Mouse (Mus musculus) heart, adult 8-10 months (tissue): Measurements from ENCODE around the gene Zfp827. TPM values are rescaled to one million over a fixed set of nuclear protein-coding genes. Genes with fewer than 3 reads are reported as not detected.
A peak's percentile ranks its signal among the peaks of the same experiment; 100 is the strongest.

Experiments
- DNase-seq: peaks from one replicate; pipeline ENCODE4 v3.0.0; 2022; ENCODE audit warnings: low spot score
- total RNA-seq, 4 experiments: library from RNA; stranded (reverse); gene quantifications; 2 replicates each; pipeline ENCODE4 v1.2.4; 2022

The Zfp827 gene
- total RNA-seq: 10 to 100 TPM; 10.7 to 16.7 (median 14.3) TPM

GRCm38 (mm10) chr8:79027977-79028487 is at the start of gene Zfp827:
TSS of gene Zfp827 (plus strand) at chr8:79028437.
- DNase-seq: peak; percentile 59

GRCm38 (mm10) chr8:79004341-79004740 is 23.9 kb upstream of the Zfp827 start:
- DNase-seq: no peak

GRCm38 (mm10) chr8:79015061-79015460 is 13.2 kb upstream of the Zfp827 start:
- DNase-seq: no peak

DNA sequence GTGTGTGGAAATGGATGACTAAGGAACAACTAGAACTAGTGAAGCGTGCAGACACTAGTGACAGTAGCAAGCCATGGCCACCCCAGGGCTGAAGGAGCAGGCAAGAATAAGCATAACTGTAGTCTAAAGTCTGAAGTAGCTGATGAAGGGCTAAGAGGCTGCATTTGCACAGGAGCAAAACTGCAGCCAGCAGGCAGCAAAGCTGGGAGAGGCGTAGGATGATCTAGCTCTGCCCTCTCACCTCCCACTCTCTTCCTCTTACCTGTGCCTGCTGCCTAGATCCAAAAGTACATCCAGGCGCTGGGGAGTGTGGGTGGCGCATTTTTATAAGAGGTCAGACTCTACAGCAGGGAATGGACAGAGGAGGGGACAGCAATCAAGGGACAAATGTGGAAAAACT is 12.2 kb upstream of the Zfp827 start:
- DNase-seq: no peak

- no peak for DNase-seq
Measured at GRCm38 (mm10) chr8:79016583-79016982, 11.7 kb upstream of the Zfp827 start.

GRCm38 (mm10) chr8:79023922-79024321 is 4.3 kb upstream of the Zfp827 start:
- DNase-seq: no peak

GRCm38 (mm10) chr8:79027319-79027718 is 918 bp upstream of the Zfp827 start:
- DNase-seq: no peak

- peak; percentile 37 for DNase-seq
Measured at GRCm38 (mm10) chr8:79028541-79029395, 531 bp downstream of the Zfp827 start.

DNA sequence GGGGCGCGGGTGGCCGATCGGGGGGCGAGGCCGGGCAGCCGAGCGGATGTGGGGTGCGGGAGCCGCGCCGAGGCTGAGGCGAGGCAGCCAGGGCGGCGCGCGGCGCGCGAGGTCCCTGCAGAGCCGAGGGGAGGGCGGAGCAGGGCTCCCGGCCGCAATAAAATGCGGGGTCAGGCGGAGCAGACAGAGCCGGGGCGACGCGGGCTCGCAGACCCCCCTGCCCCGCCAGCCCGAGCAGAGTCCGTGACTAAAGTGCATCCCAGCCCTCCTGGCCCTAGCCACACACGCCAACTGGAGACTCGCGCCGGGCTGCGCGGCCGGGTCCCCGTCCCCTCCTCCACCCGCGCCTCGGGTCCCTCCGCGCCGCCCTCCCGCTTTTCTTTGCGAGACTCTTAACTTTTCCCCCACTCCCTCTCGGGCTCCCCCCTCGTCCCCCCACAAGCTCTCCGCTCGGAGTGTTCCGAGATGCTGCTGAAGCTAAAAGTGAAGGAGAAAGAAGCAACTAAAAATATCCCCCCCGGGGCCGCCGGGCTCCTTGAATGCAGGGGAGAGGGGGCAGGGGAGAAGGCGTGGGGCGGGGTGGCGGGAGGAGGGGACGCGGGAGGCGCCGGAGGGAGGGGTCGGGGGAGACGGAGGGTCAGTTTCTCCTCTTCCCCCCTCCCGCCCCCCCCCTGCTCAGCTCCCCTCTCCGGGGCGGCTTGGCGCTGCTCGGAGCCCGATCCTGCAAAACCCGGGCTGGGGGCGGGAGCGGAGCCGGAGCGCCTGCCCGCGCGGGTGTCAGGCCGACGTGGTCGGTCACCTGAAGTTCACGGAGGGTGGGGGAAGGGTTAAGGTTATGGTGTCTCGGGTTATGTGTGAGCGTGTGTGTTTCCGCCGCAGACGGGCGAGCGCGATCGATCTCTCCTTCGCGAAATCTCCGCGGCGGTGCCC is 1.4 kb downstream of the Zfp827 start:
- DNase-seq: peak; percentile 52

GRCm38 (mm10) chr8:79030326-79031265 is 2.4 kb downstream of the Zfp827 start:
- DNase-seq: peak; percentile 36

DNA sequence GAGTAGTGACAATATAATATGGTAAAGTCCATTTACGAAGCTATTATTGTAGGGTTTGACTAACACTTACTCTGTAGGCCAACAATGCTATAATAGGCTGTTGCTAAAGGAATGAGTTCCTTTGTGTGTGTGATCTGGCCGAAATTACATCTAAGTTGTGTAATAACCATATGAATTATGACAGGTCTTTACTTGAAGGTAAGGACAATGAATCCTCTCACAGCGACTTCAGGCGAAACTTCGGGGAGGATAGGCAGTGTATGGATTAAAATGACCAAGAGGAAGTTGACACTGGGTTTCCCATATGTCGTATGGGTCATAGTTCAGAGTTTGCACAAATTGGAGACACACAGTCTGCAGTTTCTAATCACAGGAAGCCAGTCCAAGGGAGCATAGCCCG is 9.3 kb downstream of the Zfp827 start:
- DNase-seq: no peak

- no peak for DNase-seq
Measured at GRCm38 (mm10) chr8:79037991-79038390, 9.8 kb downstream of the Zfp827 start.

DNA sequence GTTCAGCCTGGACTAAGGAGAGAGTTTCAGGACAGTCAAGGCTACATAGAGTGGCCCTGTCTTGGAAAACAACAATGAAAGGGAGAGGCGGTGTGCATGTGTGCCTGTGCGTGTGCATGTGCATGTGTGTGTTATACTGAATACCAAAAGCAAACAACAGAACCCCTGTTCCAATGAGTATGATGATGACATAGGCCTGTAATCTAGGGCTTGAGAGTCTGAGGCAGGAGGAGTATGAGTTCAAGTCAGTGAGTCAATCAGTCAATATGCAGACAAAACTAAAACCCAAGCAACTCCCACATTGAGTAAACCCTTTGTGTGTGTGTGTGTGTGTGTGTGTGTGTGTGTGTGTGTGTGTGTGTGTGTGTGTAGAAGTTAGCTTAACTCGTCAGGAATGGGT is 13.2 kb downstream of the Zfp827 start:
- no peak for DNase-seq

DNA sequence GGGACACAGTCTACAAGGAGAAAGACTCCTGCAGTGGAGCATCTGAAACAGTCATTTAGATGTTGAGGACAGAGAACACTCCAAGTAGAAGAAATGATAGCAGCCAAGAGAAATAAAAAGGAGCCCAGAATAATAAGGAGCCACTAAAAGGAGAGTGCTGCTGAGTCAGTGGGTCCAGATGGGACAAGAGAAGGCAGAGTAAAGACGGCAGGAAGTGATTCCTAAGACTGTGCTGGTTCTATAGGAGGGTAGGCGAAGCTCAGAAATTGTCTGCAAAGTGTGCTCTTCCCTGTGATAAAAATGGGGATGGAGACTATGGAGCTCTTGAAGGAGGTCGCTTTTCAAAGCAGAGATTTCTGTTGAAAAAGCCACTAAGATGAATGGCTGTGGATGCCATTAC is 14.0 kb downstream of the Zfp827 start:
- DNase-seq: no peak

- no peak for DNase-seq
Measured at GRCm38 (mm10) chr8:79044673-79045072, 16.4 kb downstream of the Zfp827 start.

GRCm38 (mm10) chr8:79046659-79047058 is 18.4 kb downstream of the Zfp827 start:
- DNase-seq: no peak

DNA sequence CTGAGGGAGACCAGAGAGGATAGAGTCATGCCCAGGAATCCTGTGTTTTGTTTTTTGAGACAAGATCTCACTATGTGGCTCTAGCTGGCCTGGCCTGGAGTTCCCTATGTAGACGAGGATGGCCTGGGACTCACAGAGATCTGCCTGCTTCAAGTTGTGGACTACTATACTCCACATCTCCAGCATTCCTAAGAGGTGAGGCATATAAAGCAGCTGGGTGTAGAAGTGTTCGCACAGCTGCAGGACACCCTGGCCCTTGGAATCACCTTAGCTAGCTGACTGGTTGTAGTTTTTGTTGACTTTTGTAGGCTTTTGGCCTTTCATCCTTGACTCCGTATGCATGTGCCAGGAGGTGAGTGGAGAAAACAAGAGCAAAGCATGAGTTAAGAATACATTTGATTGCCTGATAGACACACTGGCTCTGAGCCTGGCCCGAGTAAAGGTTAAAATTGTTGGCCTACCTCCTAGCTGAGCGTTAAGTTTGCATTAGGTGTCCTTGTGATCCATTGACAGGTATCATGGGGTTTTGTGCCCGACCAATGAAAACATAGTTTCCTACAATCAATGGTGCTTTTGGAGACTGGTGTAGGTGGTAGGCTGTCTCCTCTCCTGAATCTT is 20.3 kb downstream of the Zfp827 start:
- DNase-seq: no peak

DNA sequence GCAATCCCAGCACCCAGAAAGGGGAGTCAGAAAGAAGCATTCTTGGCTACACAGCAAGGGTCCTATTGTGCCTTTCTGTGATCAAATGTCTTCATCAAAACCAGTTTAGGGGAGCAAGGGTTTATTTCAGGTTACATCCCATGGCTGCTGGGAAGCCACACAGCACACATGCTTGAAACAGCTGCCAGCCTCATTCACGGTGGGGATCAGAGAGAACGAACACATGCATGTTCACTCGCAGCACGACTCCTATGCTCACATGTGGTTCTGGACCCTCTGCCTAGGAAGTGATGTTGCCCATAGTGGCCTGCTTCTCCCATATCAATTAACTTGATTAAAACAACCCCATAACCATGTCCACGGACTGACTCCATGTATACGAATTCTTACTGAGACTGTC is 26.0 kb downstream of the Zfp827 start:
- DNase-seq: no peak

- DNase-seq: no peak
Measured at GRCm38 (mm10) chr8:79057179-79057578, 28.9 kb downstream of the Zfp827 start.

DNA sequence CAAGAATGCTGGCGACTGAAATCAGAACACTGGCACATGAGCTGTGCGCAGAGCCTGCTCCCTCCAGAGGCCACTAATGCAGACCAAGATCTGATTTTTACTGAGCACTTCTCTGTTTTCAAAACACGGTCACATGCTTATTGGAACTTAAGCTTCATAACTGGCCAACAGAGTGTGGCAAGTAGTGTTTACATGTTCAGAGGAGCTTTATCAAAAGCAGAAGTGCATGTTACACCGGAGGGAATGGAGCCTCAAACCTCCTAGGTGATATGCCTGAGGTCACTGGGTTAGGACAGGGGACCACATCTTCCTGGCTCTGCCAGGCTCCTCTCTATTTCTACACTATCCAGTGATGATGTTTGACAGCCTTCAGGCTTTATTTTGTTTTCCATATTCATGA is 31.1 kb downstream of the Zfp827 start:
- DNase-seq: no peak
